Mouse (Mus musculus): Measurements from ENCODE around the gene Dgkh.

Dgkh gene

GRCm38 (mm10) chr14:78722031-78722430 lies 10.5 kb downstream of the Dgkh start:
- DNase-seq (ENCODE audit: low spot score), result no peak

- no peak for DNase-seq (ENCODE audit: low spot score)
These were observed 16.5 kb downstream of the Dgkh start for GRCm38 (mm10) chr14:78716035-78716434.

- no peak for DNase-seq (ENCODE audit: low spot score)
These were observed 19.9 kb downstream of the Dgkh start for GRCm38 (mm10) chr14:78712565-78713148.

GRCm38 (mm10) chr14:78710647-78711046 lies 21.9 kb downstream of the Dgkh start:
- no peak for DNase-seq (ENCODE audit: low spot score)

- no peak for DNase-seq (ENCODE audit: low spot score)
These were observed 27.0 kb downstream of the Dgkh start for GRCm38 (mm10) chr14:78705616-78706015.

- no peak for DNase-seq (ENCODE audit: low spot score)
These were observed 28.6 kb downstream of the Dgkh start for GRCm38 (mm10) chr14:78703989-78704388.

- DNase-seq (ENCODE audit: low spot score), result no peak
These were observed 29.2 kb downstream of the Dgkh start for GRCm38 (mm10) chr14:78703361-78703760.

- no peak for DNase-seq (ENCODE audit: low spot score)
These were observed 30.5 kb downstream of the Dgkh start for GRCm38 (mm10) chr14:78702048-78702447.

GRCm38 (mm10) chr14:78701501-78701900 lies 31.1 kb downstream of the Dgkh start:
- no peak for DNase-seq (ENCODE audit: low spot score)

GRCm38 (mm10) chr14:78701087-78701486 lies 31.5 kb downstream of the Dgkh start:
- no peak for DNase-seq (ENCODE audit: low spot score)

- DNase-seq (ENCODE audit: low spot score), result no peak
These were observed 32.9 kb downstream of the Dgkh start for GRCm38 (mm10) chr14:78699634-78700033.

- no peak for DNase-seq (ENCODE audit: low spot score)
These were observed 33.4 kb downstream of the Dgkh start for GRCm38 (mm10) chr14:78699196-78699595.

- no peak for DNase-seq (ENCODE audit: low spot score)
These were observed 38.5 kb downstream of the Dgkh start for GRCm38 (mm10) chr14:78694121-78694520.

- DNase-seq (ENCODE audit: low spot score), result no peak
These were observed 40.0 kb downstream of the Dgkh start for GRCm38 (mm10) chr14:78692602-78693001.

- DNase-seq (ENCODE audit: low spot score), result no peak
These were observed 40.6 kb downstream of the Dgkh start for GRCm38 (mm10) chr14:78691926-78692487.

GRCm38 (mm10) chr14:78690883-78691282 lies 41.7 kb downstream of the Dgkh start:
- DNase-seq (ENCODE audit: low spot score), result no peak

- no peak for DNase-seq (ENCODE audit: low spot score)
These were observed 42.2 kb downstream of the Dgkh start for GRCm38 (mm10) chr14:78690387-78690786.

- DNase-seq (ENCODE audit: low spot score), result no peak
These were observed 42.6 kb downstream of the Dgkh start for GRCm38 (mm10) chr14:78689950-78690349.

GRCm38 (mm10) chr14:78687716-78688115 lies 44.9 kb downstream of the Dgkh start:
- no peak for DNase-seq (ENCODE audit: low spot score)

- DNase-seq (ENCODE audit: low spot score), result no peak
These were observed 45.9 kb downstream of the Dgkh start for GRCm38 (mm10) chr14:78686701-78687100.

- peak; percentile 65 for DNase-seq (ENCODE audit: low spot score)
These were observed 48.4 kb downstream of the Dgkh start for GRCm38 (mm10) chr14:78684171-78684570.

GRCm38 (mm10) chr14:78678981-78679380 lies 53.6 kb downstream of the Dgkh start:
- DNase-seq (ENCODE audit: low spot score), result no peak

GRCm38 (mm10) chr14:78677852-78678588 lies 54.6 kb downstream of the Dgkh start:
- peak; percentile 9 for DNase-seq (ENCODE audit: low spot score)
